Mouse (Mus musculus) MEL (cell line): ENCODE data around the gene Klhl33. TPM values are rescaled to one million over a fixed set of nuclear protein-coding genes. Genes with fewer than 3 reads are reported as not detected.

Experiments used
- DNase-seq: peaks from one replicate; pipeline ENCODE4 v3.0.0; 2011; ENCODE audit warnings: low read depth, low spot score
- H3K27ac ChIP-seq: 2 replicates; pipeline ENCODE4 v1.5.1; 2012; ENCODE audit warnings: low read depth, mild to moderate bottlenecking, control low read depth, low read length, moderate library complexity; ENCODE audit not compliant: control insufficient read depth
- H3K27me3 ChIP-seq, 2 experiments: fragments of 150-350 bp in 1 of 2; sonication (generic) in 1 of 2; 2 replicates each; pipeline ENCODE4 v1.6.1; 2012; ENCODE audit warnings: low read length in 2 of 2, mild to moderate bottlenecking in 2 of 2, improper control_type of control experiment in 1 of 2, moderate library complexity in 1 of 2; ENCODE audit not compliant: insufficient read depth in 2 of 2, control insufficient read depth in 1 of 2
- H3K36me3 ChIP-seq, 2 experiments: 2 replicates each; pipeline ENCODE4 v1.6.1; 2012 to 2014; ENCODE audit warnings: low read length in 2 of 2, improper control_type of control experiment in 1 of 2, inconsistent platforms in 1 of 2, mild to moderate bottlenecking in 1 of 2; ENCODE audit not compliant: insufficient read depth in 2 of 2, control insufficient read depth in 1 of 2
- H3K4me1 ChIP-seq, 2 experiments: fragments of 150-350 bp in 1 of 2; sonication (generic) in 1 of 2; 2 replicates each; pipeline ENCODE4 v1.6.1; 2012; ENCODE audit warnings: low read length in 2 of 2, improper control_type of control experiment in 1 of 2, mild to moderate bottlenecking in 1 of 2; ENCODE audit not compliant: insufficient read depth in 2 of 2, control insufficient read depth in 1 of 2
- H3K4me3 ChIP-seq, 2 experiments: fragments of 150-350 bp in 1 of 2; sonication (generic) in 1 of 2; 2 replicates each; pipeline ENCODE4 v1.5.1; 2012; ENCODE audit warnings: low read depth in 2 of 2, low read length in 2 of 2, mild to moderate bottlenecking in 2 of 2, moderate library complexity in 2 of 2, control low read depth in 1 of 2, improper control_type of control experiment in 1 of 2; ENCODE audit not compliant: control insufficient read depth in 1 of 2, insufficient read depth in 1 of 2
- H3K79me2 ChIP-seq: 2 replicates; pipeline ENCODE4 v1.6.1; 2012; ENCODE audit warnings: mild to moderate bottlenecking, low read length, moderate library complexity; ENCODE audit not compliant: control insufficient read depth, poor library complexity, insufficient read depth
- H3K9ac ChIP-seq: 2 replicates; pipeline ENCODE4 v1.6.1; 2012; ENCODE audit warnings: low read depth, mild to moderate bottlenecking, control low read depth, low read length, moderate library complexity; ENCODE audit not compliant: control insufficient read depth, poor library complexity, severe bottlenecking
- H3K9me3 ChIP-seq: fragments of 150-350 bp; sonication (generic); replicated peaks from 2 replicates; pipeline ENCODE4 v1.6.1; 2012; ENCODE audit warnings: mild to moderate bottlenecking, low read length, improper control_type of control experiment, moderate library complexity; ENCODE audit not compliant: insufficient read depth
- CHD1 ChIP-seq: IDR thresholded peaks from 2 replicates; pipeline ENCODE4 v1.6.1; 2012; ENCODE audit warnings: low read depth, mild to moderate bottlenecking, inconsistent platforms, low read length, improper control_type of control experiment
- CHD2 ChIP-seq: IDR thresholded peaks from 2 replicates; pipeline ENCODE4 v1.6.1; 2011; ENCODE audit warnings: low read length, improper control_type of control experiment
- EP300 ChIP-seq, 2 experiments: IDR thresholded peaks; 2 replicates each; pipeline ENCODE4 v1.6.1; 2011; ENCODE audit warnings: improper control_type of control experiment in 2 of 2, low read length in 2 of 2, low read depth in 1 of 2, mild to moderate bottlenecking in 1 of 2
- ETS1 ChIP-seq: IDR thresholded peaks from 2 replicates; pipeline ENCODE4 v1.6.1; 2012; ENCODE audit warnings: low read depth, mild to moderate bottlenecking, inconsistent platforms, low read length, improper control_type of control experiment, moderate library complexity
- GATA1 ChIP-seq: IDR thresholded peaks from 2 replicates; pipeline ENCODE4 v1.6.1; 2011; ENCODE audit warnings: low read depth, low read length, improper control_type of control experiment
- HCFC1 ChIP-seq: IDR thresholded peaks from 2 replicates; pipeline ENCODE4 v1.6.1; 2012; ENCODE audit warnings: low read depth, mild to moderate bottlenecking, inconsistent platforms, low read length, improper control_type of control experiment, moderate library complexity
- JUND ChIP-seq: IDR thresholded peaks from 2 replicates; pipeline ENCODE4 v1.6.1; 2011; ENCODE audit warnings: low read depth, mild to moderate bottlenecking, improper control_type of control experiment, low read length
- KAT2A ChIP-seq: conservative IDR thresholded peaks from 2 replicates; pipeline ENCODE4 v1.6.1; 2012; ENCODE audit warnings: low read depth, low read length, improper control_type of control experiment, inconsistent platforms
- MAX ChIP-seq: IDR thresholded peaks from 2 replicates; pipeline ENCODE4 v1.6.1; 2011; ENCODE audit warnings: low read length, improper control_type of control experiment
- MAZ ChIP-seq: IDR thresholded peaks from 2 replicates; pipeline ENCODE4 v1.6.1; 2012; ENCODE audit warnings: low read depth, mild to moderate bottlenecking, inconsistent platforms, low read length, improper control_type of control experiment
- MXI1 ChIP-seq: IDR thresholded peaks from 2 replicates; pipeline ENCODE4 v1.6.1; 2011; ENCODE audit warnings: mild to moderate bottlenecking, low read depth, low read length, improper control_type of control experiment
- MYC ChIP-seq: IDR thresholded peaks from 2 replicates; pipeline ENCODE4 v1.6.1; 2011; ENCODE audit warnings: low read depth, mild to moderate bottlenecking, low read length, improper control_type of control experiment, moderate library complexity
- NELFE ChIP-seq: IDR thresholded peaks from 2 replicates; pipeline ENCODE4 v1.6.1; 2011; ENCODE audit warnings: low read depth, low read length, improper control_type of control experiment
- POLR2A ChIP-seq, 2 experiments: IDR thresholded peaks; 2 replicates each; pipeline ENCODE4 v1.6.1; 2011 to 2012; ENCODE audit warnings: low read length in 2 of 2, mild to moderate bottlenecking in 2 of 2, control low read depth in 1 of 2, improper control_type of control experiment in 1 of 2, low read depth in 1 of 2, moderate library complexity in 1 of 2; ENCODE audit not compliant: control insufficient read depth in 1 of 2, insufficient read depth in 1 of 2, poor library complexity in 1 of 2
- POLR2AphosphoS2 ChIP-seq: IDR thresholded peaks from 2 replicates; pipeline ENCODE4 v1.6.1; 2011; ENCODE audit warnings: low read length, improper control_type of control experiment
- POLR2AphosphoS5 ChIP-seq: IDR thresholded peaks from 2 replicates; pipeline ENCODE4 v1.6.1; 2012; ENCODE audit warnings: low read depth, borderline replicate concordance, mild to moderate bottlenecking, inconsistent platforms, low read length, moderate library complexity, mixed read lengths
- RCOR1 ChIP-seq: IDR thresholded peaks from 2 replicates; pipeline ENCODE4 v1.6.1; 2012; ENCODE audit warnings: low read depth, mild to moderate bottlenecking, inconsistent platforms, low read length, improper control_type of control experiment
- SIN3A ChIP-seq: IDR thresholded peaks from 2 replicates; pipeline ENCODE4 v1.6.1; 2012; ENCODE audit warnings: low read length, improper control_type of control experiment, inconsistent platforms
- SMC3 ChIP-seq: IDR thresholded peaks from 2 replicates; pipeline ENCODE4 v1.6.1; 2011; ENCODE audit warnings: low read depth, low read length, improper control_type of control experiment
- TAL1 ChIP-seq: IDR thresholded peaks from 2 replicates; pipeline ENCODE4 v1.6.1; 2012; ENCODE audit warnings: mild to moderate bottlenecking, inconsistent platforms, low read length, moderate library complexity, mixed read lengths
- TBP ChIP-seq: IDR thresholded peaks from 2 replicates; pipeline ENCODE4 v1.8.0; 2011; ENCODE audit warnings: low read depth, low read length, improper control_type of control experiment
- TCF12 ChIP-seq: IDR thresholded peaks from 2 replicates; pipeline ENCODE4 v1.6.1; 2014; ENCODE audit warnings: low read depth, mild to moderate bottlenecking, inconsistent platforms, low read length, improper control_type of control experiment, moderate library complexity
- UBTF ChIP-seq: IDR thresholded peaks from 2 replicates; pipeline ENCODE4 v1.6.1; 2012; ENCODE audit warnings: low read depth, mild to moderate bottlenecking, inconsistent platforms, low read length, improper control_type of control experiment, moderate library complexity, borderline replicate concordance; ENCODE audit not compliant: insufficient read depth
- USF1 ChIP-seq: IDR thresholded peaks from 2 replicates; pipeline ENCODE4 v1.6.1; 2014; ENCODE audit warnings: low read depth, mild to moderate bottlenecking, inconsistent platforms, low read length, improper control_type of control experiment, moderate library complexity
- USF2 ChIP-seq, 2 experiments: IDR thresholded peaks; 2 replicates each; pipeline ENCODE4 v1.6.1; 2011 to 2012; ENCODE audit warnings: improper control_type of control experiment in 2 of 2, low read length in 2 of 2, borderline replicate concordance in 1 of 2, inconsistent platforms in 1 of 2, low read depth in 1 of 2, mild to moderate bottlenecking in 1 of 2; ENCODE audit not compliant: insufficient read depth in 1 of 2
- ZC3H11A ChIP-seq: IDR thresholded peaks from 2 replicates; pipeline ENCODE4 v1.6.1; 2012; ENCODE audit warnings: low read depth, mild to moderate bottlenecking, inconsistent platforms, low read length, improper control_type of control experiment
- ZKSCAN1 ChIP-seq: IDR thresholded peaks from 2 replicates; pipeline ENCODE4 v1.6.1; 2012; ENCODE audit warnings: low read depth, mild to moderate bottlenecking, inconsistent platforms, low read length, improper control_type of control experiment, moderate library complexity
- ZMIZ1 ChIP-seq: IDR thresholded peaks from 2 replicates; pipeline ENCODE4 v1.6.1; 2012; ENCODE audit warnings: low read depth, mild to moderate bottlenecking, inconsistent platforms, low read length, improper control_type of control experiment, moderate library complexity
- ZNF384 ChIP-seq: IDR thresholded peaks from 2 replicates; pipeline ENCODE4 v1.6.1; 2012; ENCODE audit warnings: low read depth, mild to moderate bottlenecking, inconsistent platforms, low read length, improper control_type of control experiment
- polyA plus RNA-seq, 2 experiments: library from polyadenylated mRNA; stranded (reverse) in 1 of 2; unstranded in 1 of 2; fragments of >175 nt in 1 of 2; fragments of >200 nt in 1 of 2; gene quantifications; 2 replicates each; pipeline versions ENCODE4 v1.2.1 to v1.2.4; 2012; ENCODE audit warnings: low replicate concordance in 2 of 2, low read depth in 1 of 2; ENCODE audit not compliant: insufficient read length in 2 of 2, insufficient read depth in 1 of 2, missing spikeins in 1 of 2
- total RNA-seq: library from RNA; depleted of rRNA; stranded (reverse); fragments of 300-350 nt; gene quantifications from 2 replicates; pipeline ENCODE4 v1.2.3, GENCODE M21; 2012

Klhl33 gene
- total and polyA plus RNA-seq, 3 experiments = 0.01 TPM; not detected in 2

- H3K9me3 ChIP-seq = no peaks in the 10 kb centered on the region
- H3K27me3 ChIP-seq = no peaks in the 10 kb centered on the region
- TF ChIP-seq TCF12 (no peak), CHD2 (no peak), USF2 (IDR thresholded peaks at IDR 0.05; ENCODE audit: borderline replicate concordance in 1 of 2, insufficient read depth in 1 of 2, low read depth in 1 of 2, low read length in 2 of 2) (no peak), ZMIZ1 (no peak), NELFE (no peak), POLR2AphosphoS2 (no peak), POLR2AphosphoS5 (no peak), USF1 (no peak), HCFC1 (no peak), SMC3 (no peak)
- peak overlapping the region; percentile 27 for H3K27ac ChIP-seq
- H3K36me3 ChIP-seq = peaks cover 0 to 2% of the 10 kb centered on the region in 2 experiments; a peak in 1 of 4 replicates
- H3K4me1 ChIP-seq = peaks cover 0 to 6% of the 10 kb centered on the region in 2 experiments; a peak in 1 of 4 replicates
- peak overlapping the region; percentile 55 for H3K9ac ChIP-seq
- no peak for DNase-seq
- peaks cover 1% of the 10 kb centered on the region; the same call in 1 of the 2 replicates for H3K79me2 ChIP-seq
- H3K4me3 ChIP-seq = peak overlapping the region; percentile 59 to 93
Measured at GRCm38 (mm10) chr14:50870805-50871143, 26.5 kb downstream of the Klhl33 start.

GRCm38 (mm10) chr14:50869889-50870804, 27.2 kb downstream of the Klhl33 start, which contains the start of gene Tep1:
Gene Tep1, minus strand, starts transcription at chr14:50870560.
- Histone ChIP-seq H3K36me3 (peaks cover 0 to 2% of the 10 kb centered on the region in 2 experiments; a peak in 1 of 4 replicates), H3K4me1 (peaks cover 0 to 6% of the 10 kb centered on the region in 2 experiments; a peak in 1 of 4 replicates), H3K79me2 (peaks cover 1% of the 10 kb centered on the region; the same call in 1 of the 2 replicates), H3K27ac (peak within 1 kb of the TSS; percentile 86), H3K9me3 (no peaks in the 10 kb centered on the region), H3K27me3 (no peaks in the 10 kb centered on the region), H3K4me3 (peak within 1 kb of the TSS; percentile 87 to 93), H3K9ac (peak within 1 kb of the TSS; percentile 85)
- peak; percentile 93 for DNase-seq
- TF ChIP-seq MYC (peak; percentile 27), ZKSCAN1 (no peak), TBP (peak; percentile 68), ETS1 (no peak), TAL1 (no peak), ZC3H11A (no peak), POLR2AphosphoS2 (peak; percentile 76), CHD1 (no peak), USF2 (IDR thresholded peaks at IDR 0.05; ENCODE audit: borderline replicate concordance in 1 of 2, insufficient read depth in 1 of 2, low read depth in 1 of 2, low read length in 2 of 2) (no peak), EP300 (IDR thresholded peaks at IDR 0.05; ENCODE audit: low read depth in 1 of 2, low read length in 2 of 2) (no peak; a peak in 1 of 4 replicates), SMC3 (no peak), GATA1 (no peak), KAT2A (no peak; the same call in 1 of the 2 replicates), MAZ (peak; percentile 75; the same call in 1 of the 2 replicates), MAX (0 out of 2 replicates have a peak, but pooled peaks have one; percentile 16), MXI1 (peak; percentile 72; the same call in 1 of the 2 replicates), NELFE (peak; percentile 83), ZNF384 (no peak), JUND (no peak), POLR2A (IDR thresholded peaks at IDR 0.05; ENCODE audit: control insufficient read depth in 1 of 2, insufficient read depth in 1 of 2, low read depth in 1 of 2, low read length in 2 of 2, poor library complexity in 1 of 2) (peak; percentile 61 to 75), RCOR1 (peak; percentile 67), UBTF (no peak), SIN3A (peak; percentile 89)
